Mouse (Mus musculus) intestine, embryonic 15.5 days (tissue): ENCODE measurements at regions not wholly inside any gene's neighbourhood (a gene's known extent, or its start where the extent isn't known, plus 50 kb on each side); places are given as distances from the start of the nearest gene placed in this dataset.

Source experiments
- ATAC-seq: fragments of 200-750 bp; cut with Nextera tagmentation; 2 replicates; pipeline ENCODE4 v1.8.0; 2017; ENCODE audit warnings: moderate TSS enrichment, moderate library complexity
- H3K27ac ChIP-seq: fragments of 300-500 bp; sonication (generic); 2 replicates; pipeline ENCODE4 v1.5.1; 2015; ENCODE audit warnings: mild to moderate bottlenecking, inconsistent platforms
- H3K27me3 ChIP-seq: fragments of 300-500 bp; sonication (generic); replicated peaks from 2 replicates; pipeline ENCODE4 v1.6.1; 2015; ENCODE audit warnings: inconsistent platforms
- H3K36me3 ChIP-seq: fragments of 300-500 bp; sonication (generic); 2 replicates; pipeline ENCODE4 v1.6.1; 2015; ENCODE audit warnings: inconsistent platforms
- H3K4me1 ChIP-seq: fragments of 300-500 bp; sonication (generic); replicated peaks from 2 replicates; pipeline ENCODE4 v1.6.1; 2015; ENCODE audit warnings: inconsistent platforms
- H3K4me2 ChIP-seq: fragments of 300-500 bp; sonication (generic); replicated peaks from 2 replicates; pipeline ENCODE4 v1.6.1; 2015; ENCODE audit warnings: mild to moderate bottlenecking, inconsistent platforms
- H3K4me3 ChIP-seq: fragments of 300-500 bp; sonication (generic); replicated peaks from 2 replicates; pipeline ENCODE4 v1.5.1; 2015; ENCODE audit warnings: inconsistent platforms
- H3K9ac ChIP-seq: fragments of 300-500 bp; sonication (generic); 2 replicates; pipeline ENCODE4 v1.6.1; 2015; ENCODE audit warnings: inconsistent platforms
- H3K9me3 ChIP-seq: fragments of 300-500 bp; sonication (generic); 2 replicates; pipeline ENCODE4 v1.6.1; 2016; ENCODE audit warnings: inconsistent platforms
- WGBS: fragments of 180-500 bp; shearing (Covaris S2); methylation state at CpG from one replicate; pipeline ENCODE4 v1.1.7; 2015; 5-methylcytosine and 5-hydroxymethylcytosine counted together

GRCm38 (mm10) chr13:106689051-106689450 lies 247.7 kb downstream of the Ipo11 start:
- Histone ChIP-seq H3K9me3 (no peaks in the 10 kb centered on the region), H3K4me1 (no peaks in the 10 kb centered on the region), H3K27me3 (no peaks in the 10 kb centered on the region), H3K4me2 (no peak overlapping the region), H3K4me3 (no peak overlapping the region), H3K36me3 (no peaks in the 10 kb centered on the region), H3K9ac (no peak overlapping the region), H3K27ac (no peak overlapping the region)
- no peak for ATAC-seq
- 78% methylated on average over 8 of the region's 8 CpGs for WGBS

GRCm38 (mm10) chr13:106669665-106670064 lies 267.1 kb downstream of the Ipo11 start:
- H3K4me2 ChIP-seq: no peak overlapping the region
- no peak for ATAC-seq
- H3K9me3 ChIP-seq: no peaks in the 10 kb centered on the region
- no peak overlapping the region for H3K9ac ChIP-seq
- no peaks in the 10 kb centered on the region for H3K27me3 ChIP-seq
- H3K4me3 ChIP-seq: no peak overlapping the region
- H3K36me3 ChIP-seq: no peaks in the 10 kb centered on the region
- H3K27ac ChIP-seq: no peak overlapping the region
- WGBS: 87% methylated on average over 5 of the region's 5 CpGs
- no peaks in the 10 kb centered on the region for H3K4me1 ChIP-seq

DNA sequence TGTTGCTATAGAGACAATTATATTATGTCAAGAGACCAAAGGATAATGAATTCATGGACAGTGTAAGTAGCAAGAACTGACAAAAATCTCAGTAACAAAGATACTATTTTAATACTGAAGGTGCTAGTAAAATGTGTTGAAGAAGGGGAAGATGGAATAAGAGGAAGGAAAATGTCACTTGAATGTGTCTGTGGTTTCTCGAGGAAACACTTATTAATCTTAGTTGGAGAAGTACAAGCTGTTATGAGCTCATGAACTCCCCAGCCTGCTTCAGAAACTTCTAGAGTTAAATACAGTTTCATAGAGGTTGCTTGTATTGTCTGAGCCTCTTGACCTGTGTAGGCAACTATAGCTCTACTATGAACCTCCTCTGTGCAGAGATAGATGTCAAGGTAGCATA lies 274.6 kb downstream of the Ipo11 start:
- Histone ChIP-seq H3K27ac (no peak overlapping the region), H3K4me2 (no peak overlapping the region), H3K4me3 (no peak overlapping the region), H3K9ac (no peak overlapping the region), H3K9me3 (no peaks in the 10 kb centered on the region), H3K4me1 (no peaks in the 10 kb centered on the region), H3K36me3 (no peaks in the 10 kb centered on the region), H3K27me3 (no peaks in the 10 kb centered on the region)
- 61% methylated on average over 1 of the region's 1 CpGs for WGBS
- no peak for ATAC-seq

DNA sequence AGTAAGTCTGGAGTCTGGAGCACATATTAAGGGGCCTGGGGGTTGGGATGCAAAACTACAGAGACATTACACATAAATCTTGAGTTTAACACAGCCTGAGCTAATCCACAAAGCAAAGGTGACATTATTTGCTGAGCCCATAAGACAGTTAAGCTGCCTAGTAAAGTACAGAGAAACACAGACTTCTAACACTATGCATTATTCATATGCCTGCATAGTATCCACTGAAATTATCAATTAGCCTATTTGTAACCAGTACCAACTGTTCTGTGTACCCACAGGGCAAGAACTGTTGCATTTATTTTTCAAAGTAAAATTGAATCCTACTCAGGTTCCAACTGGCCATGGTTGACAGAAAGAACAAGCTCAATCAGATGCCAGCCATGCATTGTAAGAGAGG lies 287.4 kb downstream of the Ipo11 start:
- H3K4me1 ChIP-seq: no peaks in the 10 kb centered on the region
- H3K27ac ChIP-seq: no peak overlapping the region
- H3K27me3 ChIP-seq: no peaks in the 10 kb centered on the region
- no peak for ATAC-seq
- H3K4me3 ChIP-seq: no peak overlapping the region
- no peak overlapping the region for H3K9ac ChIP-seq
- H3K36me3 ChIP-seq: no peaks in the 10 kb centered on the region
- no peaks in the 10 kb centered on the region for H3K9me3 ChIP-seq
- no peak overlapping the region for H3K4me2 ChIP-seq

- 57% methylated on average over 5 of the region's 5 CpGs for WGBS
- no peak overlapping the region for H3K9ac ChIP-seq
- no peak overlapping the region for H3K27ac ChIP-seq
- no peaks in the 10 kb centered on the region for H3K36me3 ChIP-seq
- H3K4me2 ChIP-seq: no peak overlapping the region
- ATAC-seq: no peak
- H3K27me3 ChIP-seq: no peaks in the 10 kb centered on the region
- no peak overlapping the region for H3K4me3 ChIP-seq
- no peaks in the 10 kb centered on the region for H3K9me3 ChIP-seq
- no peaks in the 10 kb centered on the region for H3K4me1 ChIP-seq
These were observed 293.3 kb downstream of the Ipo11 start for GRCm38 (mm10) chr13:106643302-106643975.

GRCm38 (mm10) chr13:106638706-106639385 lies 297.9 kb downstream of the Ipo11 start:
- ATAC-seq: no peak
- Histone ChIP-seq H3K9me3 (no peaks in the 10 kb centered on the region), H3K4me2 (no peak overlapping the region), H3K27me3 (no peaks in the 10 kb centered on the region), H3K27ac (no peak overlapping the region), H3K4me3 (no peak overlapping the region), H3K4me1 (no peaks in the 10 kb centered on the region), H3K36me3 (no peaks in the 10 kb centered on the region), H3K9ac (no peak overlapping the region)
- WGBS: 75% methylated on average over 7 of the region's 7 CpGs

GRCm38 (mm10) chr13:106591729-106592128 lies 345.0 kb downstream of the Ipo11 start:
- no peaks in the 10 kb centered on the region for H3K9me3 ChIP-seq
- H3K9ac ChIP-seq: no peak overlapping the region
- H3K27ac ChIP-seq: no peak overlapping the region
- H3K4me1 ChIP-seq: no peaks in the 10 kb centered on the region
- H3K4me3 ChIP-seq: no peak overlapping the region
- no peaks in the 10 kb centered on the region for H3K27me3 ChIP-seq
- no peaks in the 10 kb centered on the region for H3K36me3 ChIP-seq
- ATAC-seq: no peak
- WGBS: 58% methylated on average over 2 of the region's 2 CpGs
- H3K4me2 ChIP-seq: no peak overlapping the region

DNA sequence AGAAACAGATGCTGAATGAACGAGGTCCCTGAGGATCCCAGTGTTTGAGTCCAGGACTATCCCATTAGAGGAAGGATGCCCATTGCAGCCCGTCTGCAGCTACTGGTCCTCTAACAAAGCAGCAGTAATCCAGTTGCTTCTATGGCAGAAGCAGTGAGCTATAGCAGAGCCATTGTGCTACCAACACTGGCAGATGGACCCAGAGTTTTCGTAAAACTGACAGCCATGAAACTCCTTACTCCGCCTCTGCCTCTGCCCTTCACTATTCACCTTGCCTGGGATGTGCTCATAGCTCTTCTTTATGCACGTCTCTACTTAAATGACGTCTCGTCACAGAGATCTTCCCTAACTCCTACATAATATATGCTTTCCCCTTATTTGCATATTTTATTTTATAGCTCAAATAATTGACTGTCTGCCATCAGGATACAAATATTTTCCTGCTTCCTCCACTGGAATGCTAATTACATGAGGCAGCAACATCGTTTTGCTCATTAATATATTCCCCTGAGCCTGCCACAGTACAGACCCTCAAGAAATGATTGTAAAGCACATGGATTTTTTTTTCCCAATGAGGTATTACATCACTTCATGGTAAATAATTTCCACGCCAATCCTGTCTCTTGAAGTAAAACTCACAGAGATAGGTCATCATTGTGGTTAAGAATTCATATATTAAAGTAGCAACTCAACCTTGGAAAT lies 368.9 kb downstream of the Ipo11 start:
- 82% methylated on average over 9 of the region's 9 CpGs for WGBS
- no peak overlapping the region for H3K4me3 ChIP-seq
- no peak for ATAC-seq
- no peaks in the 10 kb centered on the region for H3K36me3 ChIP-seq
- no peaks in the 10 kb centered on the region for H3K4me1 ChIP-seq
- H3K27me3 ChIP-seq: no peaks in the 10 kb centered on the region
- no peak overlapping the region for H3K4me2 ChIP-seq
- no peak overlapping the region for H3K9ac ChIP-seq
- H3K9me3 ChIP-seq: no peaks in the 10 kb centered on the region
- H3K27ac ChIP-seq: no peak overlapping the region

GRCm38 (mm10) chr13:106562588-106562987 lies 374.2 kb downstream of the Ipo11 start:
- no peaks in the 10 kb centered on the region for H3K27me3 ChIP-seq
- no peak for ATAC-seq
- H3K4me2 ChIP-seq: no peak overlapping the region
- no peak overlapping the region for H3K9ac ChIP-seq
- H3K36me3 ChIP-seq: no peaks in the 10 kb centered on the region
- whole genome bisulfite sequencing: 91% methylated on average over 1 of the region's 1 CpGs
- no peaks in the 10 kb centered on the region for H3K9me3 ChIP-seq
- no peak overlapping the region for H3K4me3 ChIP-seq
- H3K4me1 ChIP-seq: no peaks in the 10 kb centered on the region
- H3K27ac ChIP-seq: no peak overlapping the region

DNA sequence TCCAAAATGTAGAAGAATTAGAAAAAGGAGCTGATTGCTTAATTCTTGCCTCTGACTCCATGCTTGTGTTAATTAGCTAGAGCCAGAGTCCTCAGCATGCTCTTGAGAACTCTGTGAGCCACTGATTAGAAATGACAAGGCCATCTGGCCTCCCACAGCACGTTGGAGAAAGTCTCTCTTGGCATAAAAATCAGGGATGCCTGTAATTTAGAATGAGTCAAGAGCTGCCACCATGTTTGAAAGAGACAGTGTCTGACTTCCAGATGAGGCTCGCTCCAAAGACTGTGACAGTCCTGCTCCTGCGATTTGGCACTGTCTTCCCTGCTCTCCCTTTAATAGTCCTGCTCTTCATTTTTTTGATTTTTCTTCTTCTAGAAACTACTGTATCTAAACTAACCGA lies 374.6 kb downstream of the Ipo11 start:
- no peak for ATAC-seq
- WGBS: 79% methylated on average over 4 of the region's 4 CpGs
- H3K4me1 ChIP-seq: no peaks in the 10 kb centered on the region
- H3K27ac ChIP-seq: no peak overlapping the region
- no peaks in the 10 kb centered on the region for H3K36me3 ChIP-seq
- H3K9ac ChIP-seq: no peak overlapping the region
- no peaks in the 10 kb centered on the region for H3K27me3 ChIP-seq
- H3K9me3 ChIP-seq: no peaks in the 10 kb centered on the region
- no peak overlapping the region for H3K4me3 ChIP-seq
- H3K4me2 ChIP-seq: no peak overlapping the region

DNA sequence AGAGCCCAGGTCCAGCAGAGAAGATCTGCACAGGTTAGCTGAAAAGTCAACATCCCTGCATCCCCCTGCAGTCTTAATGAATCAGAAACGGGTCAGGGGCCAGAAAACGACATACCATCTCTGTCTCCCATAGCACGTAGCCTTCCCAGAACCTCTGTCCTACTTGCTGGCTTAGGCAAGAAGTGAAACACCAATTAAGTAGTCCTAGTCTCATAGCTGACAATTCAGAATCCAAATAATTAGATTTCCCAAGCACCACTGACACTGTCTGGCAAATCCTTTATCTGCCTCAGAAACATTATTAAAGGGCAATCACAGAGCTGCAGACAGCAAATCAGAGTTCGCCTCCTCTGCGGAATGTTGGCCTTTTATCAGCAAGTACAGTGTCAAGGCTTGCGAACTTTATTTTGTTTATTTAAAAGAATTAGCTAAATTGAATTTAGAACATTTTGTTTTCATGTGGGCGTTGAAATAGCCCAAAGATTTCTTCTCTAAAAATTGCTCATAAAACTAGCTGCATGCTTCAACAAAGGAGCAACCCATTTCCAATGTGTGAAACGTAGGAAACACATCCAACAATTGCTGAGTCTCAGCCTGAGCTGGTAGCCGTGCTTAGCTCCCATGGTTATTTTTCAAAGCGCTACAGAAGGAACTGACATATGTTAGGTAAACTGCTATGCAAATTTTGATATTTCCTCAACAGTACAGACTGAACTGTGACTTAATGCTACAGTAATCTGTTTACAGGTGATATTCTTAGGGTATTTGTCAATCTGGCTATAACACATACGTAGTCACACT lies 411.2 kb downstream of the Ipo11 start:
- WGBS: 70% methylated on average over 11 of the region's 11 CpGs
- Histone ChIP-seq H3K9ac (no peak overlapping the region), H3K27ac (no peak overlapping the region), H3K27me3 (no peaks in the 10 kb centered on the region), H3K9me3 (no peaks in the 10 kb centered on the region), H3K36me3 (no peaks in the 10 kb centered on the region), H3K4me3 (no peak overlapping the region), H3K4me1 (no peaks in the 10 kb centered on the region), H3K4me2 (no peak overlapping the region)
- ATAC-seq: no peak

DNA sequence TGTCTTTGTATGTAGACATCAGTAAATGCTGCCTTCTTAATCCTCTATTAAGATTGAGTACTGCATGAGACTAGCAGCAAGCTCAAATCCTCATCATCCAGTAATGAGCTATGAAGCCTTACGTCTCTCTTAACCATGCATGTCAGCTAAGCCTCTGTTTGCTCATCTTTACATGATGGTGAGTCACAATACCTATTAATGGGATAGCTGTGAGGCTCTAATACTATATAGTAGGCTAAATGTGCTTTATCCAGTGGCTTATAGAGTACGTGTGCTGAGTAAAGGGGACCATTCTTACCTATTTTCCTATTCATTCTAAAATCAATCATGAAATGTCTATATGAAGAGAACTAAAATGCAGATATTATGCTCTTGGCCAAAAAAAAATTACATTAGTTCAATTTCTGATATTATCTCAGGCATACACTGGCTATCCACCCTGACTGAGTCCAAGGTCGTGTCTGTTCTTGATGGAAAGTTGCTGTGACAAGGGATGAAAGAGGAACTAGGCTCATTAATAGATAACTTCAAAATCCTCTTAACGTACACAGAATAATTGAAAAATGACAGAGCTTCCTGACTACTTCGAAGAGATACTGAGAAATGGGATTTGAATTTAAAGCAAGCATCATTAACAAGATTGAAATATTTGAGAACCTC lies 422.1 kb downstream of the Ipo11 start:
- Histone ChIP-seq H3K4me3 (no peak overlapping the region), H3K27ac (no peak overlapping the region), H3K9me3 (no peaks in the 10 kb centered on the region), H3K9ac (no peak overlapping the region), H3K4me2 (no peak overlapping the region), H3K27me3 (no peaks in the 10 kb centered on the region), H3K4me1 (no peaks in the 10 kb centered on the region), H3K36me3 (no peaks in the 10 kb centered on the region)
- WGBS: 78% methylated on average over 5 of the region's 5 CpGs
- no peak for ATAC-seq
